Mouse (Mus musculus) MEL (cell line): ENCODE measurements around the gene Prr3. TPM values are rescaled to one million over a fixed set of nuclear protein-coding genes. Genes with fewer than 3 reads are reported as not detected.

Experiments used
- DNase-seq: peaks from one replicate; pipeline ENCODE4 v3.0.0; 2011; ENCODE audit warnings: low read depth, low spot score
- H3K27ac ChIP-seq: 2 replicates; pipeline ENCODE4 v1.5.1; 2012; ENCODE audit warnings: low read depth, mild to moderate bottlenecking, control low read depth, low read length, moderate library complexity; ENCODE audit not compliant: control insufficient read depth
- H3K27me3 ChIP-seq, 2 experiments: fragments of 150-350 bp in 1 of 2; sonication (generic) in 1 of 2; 2 replicates each; pipeline ENCODE4 v1.6.1; 2012; ENCODE audit warnings: low read length in 2 of 2, mild to moderate bottlenecking in 2 of 2, improper control_type of control experiment in 1 of 2, moderate library complexity in 1 of 2; ENCODE audit not compliant: insufficient read depth in 2 of 2, control insufficient read depth in 1 of 2
- H3K36me3 ChIP-seq, 2 experiments: 2 replicates each; pipeline ENCODE4 v1.6.1; 2012 to 2014; ENCODE audit warnings: low read length in 2 of 2, improper control_type of control experiment in 1 of 2, inconsistent platforms in 1 of 2, mild to moderate bottlenecking in 1 of 2; ENCODE audit not compliant: insufficient read depth in 2 of 2, control insufficient read depth in 1 of 2
- H3K4me1 ChIP-seq, 2 experiments: fragments of 150-350 bp in 1 of 2; sonication (generic) in 1 of 2; 2 replicates each; pipeline ENCODE4 v1.6.1; 2012; ENCODE audit warnings: low read length in 2 of 2, improper control_type of control experiment in 1 of 2, mild to moderate bottlenecking in 1 of 2; ENCODE audit not compliant: insufficient read depth in 2 of 2, control insufficient read depth in 1 of 2
- H3K4me3 ChIP-seq, 2 experiments: fragments of 150-350 bp in 1 of 2; sonication (generic) in 1 of 2; 2 replicates each; pipeline ENCODE4 v1.5.1; 2012; ENCODE audit warnings: low read depth in 2 of 2, low read length in 2 of 2, mild to moderate bottlenecking in 2 of 2, moderate library complexity in 2 of 2, control low read depth in 1 of 2, improper control_type of control experiment in 1 of 2; ENCODE audit not compliant: control insufficient read depth in 1 of 2, insufficient read depth in 1 of 2
- H3K79me2 ChIP-seq: 2 replicates; pipeline ENCODE4 v1.6.1; 2012; ENCODE audit warnings: mild to moderate bottlenecking, low read length, moderate library complexity; ENCODE audit not compliant: control insufficient read depth, poor library complexity, insufficient read depth
- H3K9ac ChIP-seq: 2 replicates; pipeline ENCODE4 v1.6.1; 2012; ENCODE audit warnings: low read depth, mild to moderate bottlenecking, control low read depth, low read length, moderate library complexity; ENCODE audit not compliant: control insufficient read depth, poor library complexity, severe bottlenecking
- H3K9me3 ChIP-seq: fragments of 150-350 bp; sonication (generic); replicated peaks from 2 replicates; pipeline ENCODE4 v1.6.1; 2012; ENCODE audit warnings: mild to moderate bottlenecking, low read length, improper control_type of control experiment, moderate library complexity; ENCODE audit not compliant: insufficient read depth
- BHLHE40 ChIP-seq: IDR thresholded peaks from 2 replicates; pipeline ENCODE4 v1.6.1; 2012; ENCODE audit warnings: low read depth, mild to moderate bottlenecking, inconsistent platforms, low read length, improper control_type of control experiment, borderline replicate concordance
- CTCF ChIP-seq, 3 experiments: IDR thresholded peaks in 2 of 3; conservative IDR thresholded peaks in 1 of 3; 2 replicates each; pipeline ENCODE4 v1.5.1; 2011 to 2012; ENCODE audit warnings: low read length in 3 of 3, low read depth in 2 of 3, mild to moderate bottlenecking in 2 of 3, improper control_type of control experiment in 1 of 3, inconsistent platforms in 1 of 3, mixed read lengths in 1 of 3, moderate library complexity in 1 of 3; ENCODE audit not compliant: control insufficient read depth in 1 of 3, insufficient read depth in 1 of 3, poor library complexity in 1 of 3, severe bottlenecking in 1 of 3
- ELF1 ChIP-seq: IDR thresholded peaks from 2 replicates; pipeline ENCODE4 v1.6.1; 2014; ENCODE audit warnings: low read depth, mild to moderate bottlenecking, inconsistent platforms, low read length, improper control_type of control experiment, moderate library complexity
- EP300 ChIP-seq, 2 experiments: IDR thresholded peaks; 2 replicates each; pipeline ENCODE4 v1.6.1; 2011; ENCODE audit warnings: improper control_type of control experiment in 2 of 2, low read length in 2 of 2, low read depth in 1 of 2, mild to moderate bottlenecking in 1 of 2
- GABPA ChIP-seq: IDR thresholded peaks from 2 replicates; pipeline ENCODE4 v1.6.1; 2012; ENCODE audit warnings: low read depth, mild to moderate bottlenecking, inconsistent platforms, low read length, improper control_type of control experiment, moderate library complexity
- JUND ChIP-seq: IDR thresholded peaks from 2 replicates; pipeline ENCODE4 v1.6.1; 2011; ENCODE audit warnings: low read depth, mild to moderate bottlenecking, improper control_type of control experiment, low read length
- KAT2A ChIP-seq: conservative IDR thresholded peaks from 2 replicates; pipeline ENCODE4 v1.6.1; 2012; ENCODE audit warnings: low read depth, low read length, improper control_type of control experiment, inconsistent platforms
- MAFK ChIP-seq: IDR thresholded peaks from 2 replicates; pipeline ENCODE4 v1.6.1; 2011; ENCODE audit warnings: low read depth, mild to moderate bottlenecking, low read length, improper control_type of control experiment, borderline replicate concordance
- MAZ ChIP-seq: IDR thresholded peaks from 2 replicates; pipeline ENCODE4 v1.6.1; 2012; ENCODE audit warnings: low read depth, mild to moderate bottlenecking, inconsistent platforms, low read length, improper control_type of control experiment
- MXI1 ChIP-seq: IDR thresholded peaks from 2 replicates; pipeline ENCODE4 v1.6.1; 2011; ENCODE audit warnings: mild to moderate bottlenecking, low read depth, low read length, improper control_type of control experiment
- MYB ChIP-seq: IDR thresholded peaks from 2 replicates; pipeline ENCODE4 v1.6.1; 2011; ENCODE audit warnings: mild to moderate bottlenecking, low read depth, low read length, improper control_type of control experiment
- MYC ChIP-seq: IDR thresholded peaks from 2 replicates; pipeline ENCODE4 v1.6.1; 2011; ENCODE audit warnings: low read depth, mild to moderate bottlenecking, low read length, improper control_type of control experiment, moderate library complexity
- NELFE ChIP-seq: IDR thresholded peaks from 2 replicates; pipeline ENCODE4 v1.6.1; 2011; ENCODE audit warnings: low read depth, low read length, improper control_type of control experiment
- NRF1 ChIP-seq: IDR thresholded peaks from 2 replicates; pipeline ENCODE4 v1.6.1; 2014; ENCODE audit warnings: low read depth, mild to moderate bottlenecking, inconsistent platforms, low read length, improper control_type of control experiment, moderate library complexity; ENCODE audit not compliant: poor library complexity, insufficient read depth, severe bottlenecking
- POLR2A ChIP-seq, 2 experiments: IDR thresholded peaks; 2 replicates each; pipeline ENCODE4 v1.6.1; 2011 to 2012; ENCODE audit warnings: low read length in 2 of 2, mild to moderate bottlenecking in 2 of 2, control low read depth in 1 of 2, improper control_type of control experiment in 1 of 2, low read depth in 1 of 2, moderate library complexity in 1 of 2; ENCODE audit not compliant: control insufficient read depth in 1 of 2, insufficient read depth in 1 of 2, poor library complexity in 1 of 2
- POLR2AphosphoS2 ChIP-seq: IDR thresholded peaks from 2 replicates; pipeline ENCODE4 v1.6.1; 2011; ENCODE audit warnings: low read length, improper control_type of control experiment
- RCOR1 ChIP-seq: IDR thresholded peaks from 2 replicates; pipeline ENCODE4 v1.6.1; 2012; ENCODE audit warnings: low read depth, mild to moderate bottlenecking, inconsistent platforms, low read length, improper control_type of control experiment
- SIN3A ChIP-seq: IDR thresholded peaks from 2 replicates; pipeline ENCODE4 v1.6.1; 2012; ENCODE audit warnings: low read length, improper control_type of control experiment, inconsistent platforms
- SMC3 ChIP-seq: IDR thresholded peaks from 2 replicates; pipeline ENCODE4 v1.6.1; 2011; ENCODE audit warnings: low read depth, low read length, improper control_type of control experiment
- TAL1 ChIP-seq: IDR thresholded peaks from 2 replicates; pipeline ENCODE4 v1.6.1; 2012; ENCODE audit warnings: mild to moderate bottlenecking, inconsistent platforms, low read length, moderate library complexity, mixed read lengths
- TCF12 ChIP-seq: IDR thresholded peaks from 2 replicates; pipeline ENCODE4 v1.6.1; 2014; ENCODE audit warnings: low read depth, mild to moderate bottlenecking, inconsistent platforms, low read length, improper control_type of control experiment, moderate library complexity
- USF2 ChIP-seq, 2 experiments: IDR thresholded peaks; 2 replicates each; pipeline ENCODE4 v1.6.1; 2011 to 2012; ENCODE audit warnings: improper control_type of control experiment in 2 of 2, low read length in 2 of 2, borderline replicate concordance in 1 of 2, inconsistent platforms in 1 of 2, low read depth in 1 of 2, mild to moderate bottlenecking in 1 of 2; ENCODE audit not compliant: insufficient read depth in 1 of 2
- ZKSCAN1 ChIP-seq: IDR thresholded peaks from 2 replicates; pipeline ENCODE4 v1.6.1; 2012; ENCODE audit warnings: low read depth, mild to moderate bottlenecking, inconsistent platforms, low read length, improper control_type of control experiment, moderate library complexity
- ZMIZ1 ChIP-seq: IDR thresholded peaks from 2 replicates; pipeline ENCODE4 v1.6.1; 2012; ENCODE audit warnings: low read depth, mild to moderate bottlenecking, inconsistent platforms, low read length, improper control_type of control experiment, moderate library complexity
- ZNF384 ChIP-seq: IDR thresholded peaks from 2 replicates; pipeline ENCODE4 v1.6.1; 2012; ENCODE audit warnings: low read depth, mild to moderate bottlenecking, inconsistent platforms, low read length, improper control_type of control experiment
- polyA plus RNA-seq, 2 experiments: library from polyadenylated mRNA; stranded (reverse) in 1 of 2; unstranded in 1 of 2; fragments of >175 nt in 1 of 2; fragments of >200 nt in 1 of 2; gene quantifications; 2 replicates each; pipeline versions ENCODE4 v1.2.1 to v1.2.4; 2012; ENCODE audit warnings: low replicate concordance in 2 of 2, low read depth in 1 of 2; ENCODE audit not compliant: insufficient read length in 2 of 2, insufficient read depth in 1 of 2, missing spikeins in 1 of 2
- total RNA-seq: library from RNA; depleted of rRNA; stranded (reverse); fragments of 300-350 nt; gene quantifications from 2 replicates; pipeline ENCODE4 v1.2.3, GENCODE M21; 2012

Prr3 gene
- total and polyA plus RNA-seq, 3 experiments = 13.8 to 48.1 TPM; not detected in 1

GRCm38 (mm10) chr17:35927471-35927870, 52.6 kb downstream of the Prr3 start (continued):
- no peak for TF ChIP-seq MXI1
- no peak for TF ChIP-seq GABPA
- TF ChIP-seq MYB = peak; percentile 94
- no peak for TF ChIP-seq NELFE
- TF ChIP-seq BHLHE40 = peak; percentile 35; the same call in 1 of the 2 replicates
- no peak for TF ChIP-seq USF2 (IDR thresholded peaks at IDR 0.05; ENCODE audit: borderline replicate concordance in 1 of 2, insufficient read depth in 1 of 2, low read depth in 1 of 2, low read length in 2 of 2)
- peak; percentile 74; the same call in 1 of the 2 replicates for TF ChIP-seq MYC
- TF ChIP-seq TCF12 = peak; percentile 97
- TF ChIP-seq SIN3A = peak; percentile 79
- no peak; a peak in 2 of 4 replicates for TF ChIP-seq POLR2A (IDR thresholded peaks at IDR 0.05; ENCODE audit: control insufficient read depth in 1 of 2, insufficient read depth in 1 of 2, low read depth in 1 of 2, low read length in 2 of 2, poor library complexity in 1 of 2)
- no peak for TF ChIP-seq POLR2AphosphoS2

- Histone ChIP-seq H3K27me3 (no peaks in the 10 kb centered on the region), H3K36me3 (peaks cover 10 to 77% of the 10 kb centered on the region in 2 experiments), H3K79me2 (peaks cover 14% of the 10 kb centered on the region), H3K27ac (no peak overlapping the region), H3K4me3 (no peak overlapping the region), H3K9me3 (no peaks in the 10 kb centered on the region), H3K9ac (no peak overlapping the region), H3K4me1 (peaks cover 27 to 68% of the 10 kb centered on the region in 2 experiments)
- no peak for TF ChIP-seq BHLHE40
- no peak for TF ChIP-seq ZMIZ1
- peak in 1 of 2 experiments; percentile 43; a peak in 1 of 4 replicates for TF ChIP-seq POLR2A (IDR thresholded peaks at IDR 0.05; ENCODE audit: control insufficient read depth in 1 of 2, insufficient read depth in 1 of 2, low read depth in 1 of 2, low read length in 2 of 2, poor library complexity in 1 of 2)
- TF ChIP-seq RCOR1 = no peak
- TF ChIP-seq MAZ = no peak
- no peak for DNase-seq
These were observed 56.8 kb downstream of the Prr3 start for GRCm38 (mm10) chr17:35923281-35923680.

- peak; percentile 32 for DNase-seq
- no peak overlapping the region for H3K4me3 ChIP-seq
These were observed 57.5 kb downstream of the Prr3 start for GRCm38 (mm10) chr17:35922566-35922965.

More at GRCm38 (mm10) chr17:35922566-35922965, 57.5 kb downstream of the Prr3 start:
- no peaks in the 10 kb centered on the region for H3K27me3 ChIP-seq
- peaks cover 24 to 62% of the 10 kb centered on the region in 2 experiments for H3K4me1 ChIP-seq
- no peak for TF ChIP-seq JUND
- no peak for TF ChIP-seq CTCF (IDR thresholded peaks at IDR 0.05 in 2 of 3, conservative IDR thresholded peaks at IDR 0.05 in 1 of 3; ENCODE audit: control insufficient read depth in 1 of 3, insufficient read depth in 1 of 3, low read depth in 2 of 3, low read length in 3 of 3, poor library complexity in 1 of 3, severe bottlenecking in 1 of 3)
- TF ChIP-seq SMC3 = no peak
- no peak for TF ChIP-seq KAT2A
- TF ChIP-seq BHLHE40 = no peak
- TF ChIP-seq USF2 (IDR thresholded peaks at IDR 0.05; ENCODE audit: borderline replicate concordance in 1 of 2, insufficient read depth in 1 of 2, low read depth in 1 of 2, low read length in 2 of 2) = no peak
- TF ChIP-seq MYB = no peak
- no peak for TF ChIP-seq ELF1
- TF ChIP-seq MAFK = no peak
- TF ChIP-seq ZKSCAN1 = no peak
- no peak for TF ChIP-seq GABPA
- TF ChIP-seq TAL1 = no peak
- no peak for TF ChIP-seq NRF1
- no peak for TF ChIP-seq MXI1
- TF ChIP-seq TCF12 = no peak
- no peak for TF ChIP-seq ZNF384
- no peak for TF ChIP-seq EP300 (IDR thresholded peaks at IDR 0.05; ENCODE audit: low read depth in 1 of 2, low read length in 2 of 2)
- TF ChIP-seq, all 39 proteins: peak for 0
- H3K27ac ChIP-seq = no peak overlapping the region
- H3K9me3 ChIP-seq = no peaks in the 10 kb centered on the region
- H3K79me2 ChIP-seq = peaks cover 18% of the 10 kb centered on the region
- H3K9ac ChIP-seq = no peak overlapping the region
- peaks cover 8 to 71% of the 10 kb centered on the region in 2 experiments for H3K36me3 ChIP-seq
